Mouse (Mus musculus) liver, adult 2 months (tissue): ENCODE measurements around the gene Hils1. TPM values are rescaled to one million over a fixed set of nuclear protein-coding genes. Genes with fewer than 3 reads are reported as not detected.

Experiments
- DNase-seq: peaks from one replicate; pipeline ENCODE4 v3.0.0-alpha.2; 2011; ENCODE audit warnings: low read depth, low spot score; ENCODE audit errors: extremely low read depth
- H3K27ac ChIP-seq: fragments of 200-500 bp; replicated peaks from 2 replicates; pipeline ENCODE4 v1.5.1; 2012; ENCODE audit warnings: low read depth, mild to moderate bottlenecking, control low read depth, inconsistent platforms, low read length; ENCODE audit not compliant: insufficient read depth
- H3K27me3 ChIP-seq: fragments of 200-500 bp; 2 replicates; pipeline ENCODE4 v1.6.1; 2012; ENCODE audit warnings: mild to moderate bottlenecking, moderate library complexity, low read length, inconsistent platforms; ENCODE audit not compliant: control insufficient read depth, insufficient read depth
- H3K36me3 ChIP-seq: fragments of 200-500 bp; 2 replicates; pipeline ENCODE4 v1.6.1; 2012; ENCODE audit warnings: low read length, inconsistent platforms; ENCODE audit not compliant: control insufficient read depth, insufficient read depth
- H3K4me1 ChIP-seq: fragments of 200-500 bp; 2 replicates; pipeline ENCODE4 v1.6.1; 2011; ENCODE audit warnings: low read length; ENCODE audit not compliant: control insufficient read depth, insufficient read depth
- H3K4me3 ChIP-seq: fragments of 200-500 bp; 2 replicates; pipeline ENCODE4 v1.5.1; 2011; ENCODE audit warnings: low read depth, mild to moderate bottlenecking, control low read depth, low read length, moderate library complexity; ENCODE audit not compliant: insufficient read depth
- H3K79me2 ChIP-seq: fragments of 200-500 bp; 2 replicates; pipeline ENCODE4 v1.6.1; 2012; ENCODE audit warnings: inconsistent platforms, mild to moderate bottlenecking, low read length, moderate library complexity; ENCODE audit not compliant: control insufficient read depth, insufficient read depth
- H3K9ac ChIP-seq: fragments of 200-500 bp; 2 replicates; pipeline ENCODE4 v1.6.1; 2012; ENCODE audit warnings: low read depth, mild to moderate bottlenecking, control low read depth, inconsistent platforms, low read length
- CTCF ChIP-seq: fragments of 200-500 bp; IDR thresholded peaks from 2 replicates; pipeline ENCODE4 v1.5.1; 2011; ENCODE audit warnings: low read depth, low read length, control low read depth
- POLR2A ChIP-seq: fragments of 200-500 bp; IDR thresholded peaks from 2 replicates; pipeline ENCODE4 v1.6.1; 2011; ENCODE audit warnings: low read length, control low read depth; ENCODE audit not compliant: insufficient read depth; ENCODE audit errors: extremely low read depth
- WGBS: fragments of 180-500 bp; shearing (Covaris S2); methylation state at CpG from one replicate; pipeline ENCODE4 v1.1.7; 2018; 5-methylcytosine and 5-hydroxymethylcytosine counted together
- polyA plus RNA-seq: library from polyadenylated mRNA; depleted of rRNA; stranded (reverse); fragments of >200 nt; gene quantifications from 2 replicates; pipeline ENCODE4 v1.2.3, GENCODE M21; 2012; rRNA removed
- total RNA-seq: library from RNA; depleted of rRNA; stranded (reverse); fragments of >200 nt; gene quantifications from 2 replicates; pipeline ENCODE4 v1.2.3, GENCODE M21; 2014; rRNA removed

Gene Hils1
- total and polyA plus RNA-seq, 2 experiments, result not detected

- no peaks in the 10 kb centered on the region for H3K36me3 ChIP-seq
- H3K27ac ChIP-seq, result no peak overlapping the region
- no peaks in the 10 kb centered on the region for H3K4me1 ChIP-seq
- TF ChIP-seq CTCF (no peak), POLR2A (no peak)
- whole genome bisulfite sequencing, result 40% methylated on average over 3 of the region's 3 CpGs
- DNase-seq, result no peak
- H3K79me2 ChIP-seq, result no peaks in the 10 kb centered on the region
- peaks cover 6% of the 10 kb centered on the region; the same call in 1 of the 2 replicates for H3K27me3 ChIP-seq
- no peak overlapping the region for H3K4me3 ChIP-seq
- H3K9ac ChIP-seq, result no peak overlapping the region
These were observed 44.7 kb downstream of the Hils1 start for GRCm38 (mm10) chr11:95012075-95012474.

GRCm38 (mm10) chr11:95012487-95012886 lies 45.1 kb downstream of the Hils1 start:
- no peaks in the 10 kb centered on the region for H3K79me2 ChIP-seq
- no peak overlapping the region for H3K4me3 ChIP-seq
- H3K36me3 ChIP-seq, result no peaks in the 10 kb centered on the region
- no peak overlapping the region for H3K9ac ChIP-seq
- TF ChIP-seq CTCF, result no peak
- TF ChIP-seq POLR2A, result no peak
- 45% methylated on average over 3 of the region's 3 CpGs for WGBS
- H3K27ac ChIP-seq, result no peak overlapping the region
- H3K27me3 ChIP-seq, result peaks cover 6% of the 10 kb centered on the region; the same call in 1 of the 2 replicates
- no peak for DNase-seq
- H3K4me1 ChIP-seq, result no peaks in the 10 kb centered on the region

GRCm38 (mm10) chr11:95015484-95015883 lies 48.1 kb downstream of the Hils1 start:
- H3K9ac ChIP-seq, result no peak overlapping the region
- no peak overlapping the region for H3K27ac ChIP-seq
- TF ChIP-seq POLR2A, result no peak
- TF ChIP-seq CTCF, result no peak
- peaks cover 6% of the 10 kb centered on the region for H3K27me3 ChIP-seq
- WGBS, result 78% methylated on average over 3 of the region's 3 CpGs
- no peak overlapping the region for H3K4me3 ChIP-seq
- H3K79me2 ChIP-seq, result no peaks in the 10 kb centered on the region
- no peaks in the 10 kb centered on the region for H3K36me3 ChIP-seq
- no peak for DNase-seq
- no peaks in the 10 kb centered on the region for H3K4me1 ChIP-seq

Other genes starting within 250 kb of the Hils1 start
- not detected in 2 replicates for gene Cdc34b, start 225.8 kb upstream of the Hils1 start, total RNA-seq
- gene Cdc34b, start 225.8 kb upstream of the Hils1 start, polyA plus RNA-seq, result 0.07 TPM in 1 of 2 replicates, not detected in the other
- not detected in 2 replicates for gene Tmem92, start 184.9 kb upstream of the Hils1 start, total RNA-seq
- not detected in 2 replicates for gene Tmem92, start 184.9 kb upstream of the Hils1 start, polyA plus RNA-seq
- 1.6 and 3.3 TPM in 2 replicates for gene Col1a1, start 31.4 kb upstream of the Hils1 start, total RNA-seq
- 2.3 TPM in 2 replicates for gene Col1a1, start 31.4 kb upstream of the Hils1 start, polyA plus RNA-seq
- gene Sgca, start 8.7 kb downstream of the Hils1 start, total RNA-seq, result 0.09 TPM in 1 of 2 replicates, not detected in the other
- not detected in 2 replicates for gene Sgca, start 8.7 kb downstream of the Hils1 start, polyA plus RNA-seq
- gene Ppp1r9b, start 23.4 kb downstream of the Hils1 start, total RNA-seq, result 2.6 and 4.0 TPM in 2 replicates
- gene Ppp1r9b, start 23.4 kb downstream of the Hils1 start, polyA plus RNA-seq, result 3.5 and 3.6 TPM in 2 replicates
- gene Samd14, start 42.3 kb downstream of the Hils1 start, total RNA-seq, result 0.13 and 0.18 TPM in 2 replicates
- 0.13 and 0.29 TPM in 2 replicates for gene Samd14, start 42.3 kb downstream of the Hils1 start, polyA plus RNA-seq
- gene Pdk2, start 73.8 kb downstream of the Hils1 start, total RNA-seq, result 17.7 and 30.9 TPM in 2 replicates
- gene Pdk2, start 73.8 kb downstream of the Hils1 start, polyA plus RNA-seq, result 101 and 125 TPM in 2 replicates
- gene Itga3, start 109.2 kb downstream of the Hils1 start, total RNA-seq, result 2.6 and 4.9 TPM in 2 replicates
- 5.7 and 10.0 TPM in 2 replicates for gene Itga3, start 109.2 kb downstream of the Hils1 start, polyA plus RNA-seq
- gene Dlx3, start 152.5 kb downstream of the Hils1 start, total RNA-seq, result not detected in 2 replicates
- not detected in 2 replicates for gene Dlx3, start 152.5 kb downstream of the Hils1 start, polyA plus RNA-seq
- 0.07 TPM in 1 of 2 replicates, not detected in the other for gene Dlx4, start 178.7 kb downstream of the Hils1 start, total RNA-seq
- 0.21 and 0.29 TPM in 2 replicates for gene Dlx4, start 178.7 kb downstream of the Hils1 start, polyA plus RNA-seq